Mouse (Mus musculus) heart, postnatal 0 days (tissue): ENCODE measurements around the gene Gfi1b. TPM values are rescaled to one million over a fixed set of nuclear protein-coding genes. Genes with fewer than 3 reads are reported as not detected.

ENCODE experiments used
- ATAC-seq: fragments of 200-750 bp; cut with Nextera tagmentation; 2 replicates; pipeline ENCODE4 v1.8.0; 2017; ENCODE audit warnings: low read depth, moderate number of reproducible peaks, moderate library complexity; ENCODE audit not compliant: insufficient read depth
- DNase-seq: peaks from one replicate; pipeline ENCODE4 v3.0.0-alpha.2; 2016; ENCODE audit warnings: low spot score
- H3K27ac ChIP-seq: fragments of 300-500 bp; sonication (generic); 2 replicates; pipeline ENCODE4 v1.5.1; 2014; ENCODE audit warnings: low read depth, mild to moderate bottlenecking
- H3K27me3 ChIP-seq: fragments of 300-500 bp; sonication (generic); 2 replicates; pipeline ENCODE4 v1.6.1; 2014; ENCODE audit warnings: low read length, mixed read lengths; ENCODE audit not compliant: control insufficient read depth, insufficient read depth
- H3K36me3 ChIP-seq: fragments of 300-500 bp; sonication (generic); replicated peaks from 2 replicates; pipeline ENCODE4 v1.6.1; 2014; ENCODE audit warnings: low read length, mixed read lengths; ENCODE audit not compliant: control insufficient read depth, insufficient read depth
- H3K4me1 ChIP-seq: fragments of 300-500 bp; sonication (generic); 2 replicates; pipeline ENCODE4 v1.6.1; 2014; ENCODE audit warnings: antibody characterized with exemption; ENCODE audit not compliant: control insufficient read depth, insufficient read depth
- H3K4me2 ChIP-seq: fragments of 300-500 bp; sonication (generic); 2 replicates; pipeline ENCODE4 v1.6.1; 2014; ENCODE audit warnings: low read depth, mild to moderate bottlenecking, low read length, moderate library complexity
- H3K4me3 ChIP-seq: fragments of 300-500 bp; sonication (generic); 2 replicates; pipeline ENCODE4 v1.5.1; 2014; ENCODE audit warnings: low read depth, low read length
- H3K9ac ChIP-seq: fragments of 300-500 bp; sonication (generic); replicated peaks from 2 replicates; pipeline ENCODE4 v1.6.1; 2014; ENCODE audit warnings: low read depth, low read length, mixed read lengths
- H3K9me3 ChIP-seq: fragments of 300-500 bp; sonication (generic); replicated peaks from 2 replicates; pipeline ENCODE4 v1.6.1; 2016; ENCODE audit warnings: low read length; ENCODE audit not compliant: control insufficient read depth
- CTCF ChIP-seq: IDR thresholded peaks from 2 replicates; pipeline ENCODE4 v1.5.1; 2016; ENCODE audit warnings: antibody characterized with exemption, control low read depth, low read depth
- EP300 ChIP-seq: IDR thresholded peaks from 2 replicates; pipeline ENCODE4 v1.6.1; 2016; ENCODE audit warnings: antibody characterized with exemption, low read depth
- WGBS: fragments of 180-500 bp; shearing (Covaris S2); extraction: QIAGEN DNeasy Blood & Tissue Kit; methylation state at CpG from one replicate; pipeline ENCODE4 v1.1.7; 2014; 5-methylcytosine and 5-hydroxymethylcytosine counted together
- polyA plus RNA-seq: library from polyadenylated mRNA; unstranded; fragments of >200 nt; fragmentation: Nextera tagmentation; extraction: Ambion mirVana; gene quantifications from 2 replicates; pipeline ENCODE4 v1.2.1, GENCODE M21; 2015
- total RNA-seq: library from RNA; depleted of rRNA; stranded (reverse); fragments of >200 nt; gene quantifications from 2 replicates; pipeline ENCODE4 v1.2.3, GENCODE M21; 2014; ENCODE audit warnings: low replicate concordance

The Gfi1b gene
- total and polyA plus RNA-seq, 2 experiments from 2014 or later, result 0.23 TPM; not detected in 1

DNA sequence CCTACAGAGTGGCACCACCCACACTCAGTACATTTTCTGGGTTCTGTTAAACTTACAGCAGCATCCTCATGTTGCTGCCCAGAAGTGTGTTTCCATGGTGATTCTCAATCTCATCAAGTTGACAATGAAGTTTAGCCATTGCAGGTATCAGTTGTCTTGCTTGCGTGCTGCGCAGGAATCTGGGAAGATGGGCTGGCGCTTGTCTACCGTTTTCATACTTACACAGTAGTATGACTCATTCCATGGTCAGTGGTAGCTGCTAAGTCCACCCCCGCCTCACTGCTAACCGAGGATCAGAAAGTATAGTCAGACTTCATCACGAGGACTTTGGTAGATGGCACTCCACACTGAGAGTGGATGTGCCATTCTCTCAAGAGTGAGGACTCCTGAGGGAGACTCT is 31.6 kb upstream of the Gfi1b start:
- H3K27ac ChIP-seq, result no peak overlapping the region
- no peaks in the 10 kb centered on the region for H3K9me3 ChIP-seq
- ATAC-seq, result no peak
- TF ChIP-seq EP300, result no peak
- TF ChIP-seq CTCF, result no peak
- no peaks in the 10 kb centered on the region for H3K4me1 ChIP-seq
- H3K4me3 ChIP-seq, result no peak overlapping the region
- WGBS, result 92% methylated on average over 7 of the region's 7 CpGs
- H3K27me3 ChIP-seq, result no peaks in the 10 kb centered on the region
- no peak for DNase-seq
- peaks cover 13% of the 10 kb centered on the region for H3K36me3 ChIP-seq
- H3K9ac ChIP-seq, result no peak overlapping the region
- H3K4me2 ChIP-seq, result no peak overlapping the region

DNA sequence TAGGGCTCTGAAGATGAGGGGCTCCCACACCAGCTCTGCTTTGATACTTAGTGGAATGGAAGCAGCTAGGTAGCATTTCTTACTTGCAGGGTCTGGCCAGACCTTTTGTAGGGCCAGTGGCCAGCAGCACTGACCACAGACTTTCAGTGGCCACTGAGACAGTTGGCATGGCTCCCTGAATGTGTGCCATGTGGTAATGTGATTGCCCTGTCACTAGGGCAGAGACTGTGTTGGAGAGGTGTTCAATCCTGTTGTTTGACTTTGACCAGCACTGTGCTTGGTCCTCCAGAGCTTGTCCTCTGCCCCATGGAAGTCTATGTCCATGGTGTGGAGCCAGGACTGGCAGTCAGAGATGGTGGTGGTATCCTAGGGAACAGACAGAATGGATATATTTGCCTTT is 28.7 kb upstream of the Gfi1b start:
- ATAC-seq (no peak), DNase-seq (no peak)
- H3K4me1 ChIP-seq, result no peaks in the 10 kb centered on the region
- H3K27ac ChIP-seq, result no peak overlapping the region
- 0 out of 2 replicates have a peak, but pooled peaks cover 9% of the 10 kb centered on the region for H3K36me3 ChIP-seq
- no peaks in the 10 kb centered on the region for H3K9me3 ChIP-seq
- no peak overlapping the region for H3K4me2 ChIP-seq
- no peak for TF ChIP-seq CTCF
- no peak for TF ChIP-seq EP300
- no peak overlapping the region for H3K4me3 ChIP-seq
- no peaks in the 10 kb centered on the region for H3K27me3 ChIP-seq
- no peak overlapping the region for H3K9ac ChIP-seq

DNA sequence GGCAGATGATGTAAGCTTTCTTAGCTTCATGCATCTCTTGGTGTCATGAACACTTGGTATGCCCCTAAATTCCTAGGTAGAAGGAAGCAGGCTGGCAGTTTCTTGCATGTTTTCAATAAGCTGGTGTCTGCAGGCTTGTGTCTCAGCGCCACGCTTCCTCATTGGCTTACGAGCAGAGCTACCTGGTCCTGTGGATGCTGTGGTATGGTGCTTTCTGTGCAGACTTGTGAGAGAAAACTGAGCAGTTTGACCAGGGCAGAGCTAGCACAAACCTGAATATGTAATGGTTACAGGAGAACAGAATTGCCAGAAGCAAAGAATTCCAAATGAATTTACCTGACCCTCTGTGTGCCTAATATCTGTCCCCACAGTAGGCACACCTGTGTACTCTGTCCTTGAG is 21.3 kb upstream of the Gfi1b start:
- H3K27ac ChIP-seq, result no peak overlapping the region
- H3K27me3 ChIP-seq, result no peaks in the 10 kb centered on the region
- no peak overlapping the region for H3K4me2 ChIP-seq
- DNase-seq, result no peak
- no peak overlapping the region for H3K9ac ChIP-seq
- no peak for ATAC-seq
- no peaks in the 10 kb centered on the region for H3K9me3 ChIP-seq
- H3K36me3 ChIP-seq, result no peaks in the 10 kb centered on the region
- 87% methylated on average over 3 of the region's 3 CpGs for WGBS
- TF ChIP-seq EP300, result no peak
- no peak for TF ChIP-seq CTCF
- peaks cover 11% of the 10 kb centered on the region; the same call in 1 of the 2 replicates for H3K4me1 ChIP-seq
- H3K4me3 ChIP-seq, result no peak overlapping the region

DNA sequence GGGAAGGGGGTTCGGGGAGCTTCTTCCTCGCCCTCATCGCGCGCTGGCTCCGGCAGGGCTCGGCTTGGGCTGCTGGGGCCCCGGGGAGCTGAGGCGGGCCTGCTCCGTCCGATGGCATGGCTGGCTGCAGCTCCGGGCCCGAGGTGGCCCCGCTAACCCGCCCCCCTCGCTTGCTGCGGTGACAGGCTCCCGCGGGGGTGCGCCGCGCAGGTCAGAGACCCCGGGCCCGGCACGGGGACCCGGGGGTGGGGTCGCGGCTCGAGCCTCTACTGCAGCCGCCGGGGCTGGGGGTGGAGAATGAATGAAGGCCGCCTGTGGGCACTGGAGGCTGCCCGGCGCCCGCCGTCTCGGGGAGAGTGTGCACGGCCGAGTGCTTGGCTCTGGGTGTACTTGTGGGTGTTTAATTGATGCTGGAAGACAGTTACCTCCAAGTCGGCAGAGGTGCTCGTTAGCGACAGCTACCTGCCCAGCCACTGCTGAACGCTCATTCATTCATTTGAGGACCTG is 19.7 kb upstream of the Gfi1b start:
- H3K36me3 ChIP-seq, result no peaks in the 10 kb centered on the region
- H3K27ac ChIP-seq, result peak overlapping the region; percentile 85
- DNase-seq (no peak), ATAC-seq (peak; percentile 27)
- no peaks in the 10 kb centered on the region for H3K9me3 ChIP-seq
- peak overlapping the region; percentile 86 for H3K4me2 ChIP-seq
- H3K27me3 ChIP-seq, result no peaks in the 10 kb centered on the region
- H3K9ac ChIP-seq, result peak overlapping the region; percentile 87
- H3K4me3 ChIP-seq, result peak overlapping the region; percentile 91
- TF ChIP-seq EP300 (no peak), CTCF (no peak)
- 0% methylated on average over 33 of the region's 43 CpGs for WGBS
- peaks cover 11% of the 10 kb centered on the region; the same call in 1 of the 2 replicates for H3K4me1 ChIP-seq

DNA sequence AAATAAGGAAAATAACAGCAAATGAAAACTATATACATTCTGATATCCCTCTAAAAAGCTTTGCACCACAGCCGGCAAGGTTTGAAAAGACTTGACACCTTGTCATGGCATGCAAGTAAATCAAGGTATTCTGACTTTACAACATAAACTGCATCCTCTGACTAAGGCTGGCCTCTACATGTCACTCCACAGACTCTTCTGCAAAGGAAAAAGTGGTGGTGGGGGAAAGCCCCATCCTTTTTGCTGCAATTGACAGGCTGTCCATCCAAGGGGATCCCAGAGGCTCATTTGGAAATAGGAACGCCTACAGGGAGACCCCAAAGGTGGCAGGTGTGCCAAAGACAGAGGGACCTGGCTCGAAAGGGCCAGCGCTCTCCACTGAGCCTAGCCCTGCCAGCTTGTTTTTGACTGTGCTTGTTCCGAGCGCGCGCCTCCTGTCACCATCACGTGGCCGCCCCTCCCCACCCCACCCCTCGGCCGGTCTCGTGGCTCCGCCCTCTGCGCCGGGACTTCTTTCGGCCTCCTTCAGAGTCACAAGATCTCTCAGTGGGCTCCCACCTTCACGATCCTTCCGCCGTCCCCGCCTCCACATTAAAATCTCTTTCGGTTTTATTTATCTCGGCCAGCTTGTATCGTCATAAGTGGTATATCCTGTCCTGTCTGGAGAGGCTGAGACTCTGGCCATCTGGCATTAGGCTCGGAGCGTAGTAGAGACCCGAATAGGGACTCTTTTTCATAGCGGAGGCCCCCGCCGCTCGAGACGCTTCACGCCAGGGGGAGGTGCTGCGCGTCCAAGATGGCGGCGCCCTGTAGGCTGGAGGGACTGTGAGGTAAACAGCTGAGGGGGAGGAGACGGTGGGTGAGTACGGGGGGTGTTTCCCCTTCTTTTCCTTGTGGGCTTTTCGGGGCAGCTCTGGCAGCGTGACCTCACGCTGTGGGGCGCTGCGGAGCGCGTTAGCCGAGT is 19.0 kb upstream of the Gfi1b start, which contains the start of gene Tsc1:
Gene Tsc1 (plus strand): TSS at position 768 of the 964 bp plus-strand sequence.
- ATAC-seq, result peak; percentile 93
- DNase-seq, result peak; percentile 95
- 2% methylated on average over 40 of the region's 47 CpGs for WGBS
- Histone ChIP-seq H3K4me3 (peak within 1 kb of the TSS; percentile 91), H3K27ac (peak within 1 kb of the TSS; percentile 85), H3K4me2 (peak within 1 kb of the TSS; percentile 86), H3K9me3 (no peaks in the 10 kb centered on the region), H3K9ac (peak within 1 kb of the TSS; percentile 87), H3K27me3 (no peaks in the 10 kb centered on the region), H3K4me1 (peaks cover 11% of the 10 kb centered on the region; the same call in 1 of the 2 replicates), H3K36me3 (no peaks in the 10 kb centered on the region)
- TF ChIP-seq EP300 (peak; percentile 90; the same call in 1 of the 2 replicates), CTCF (no peak)
